In genomic region chr14:122228816-122229551, GRCm38 (mm10) we compare ENCODE assay signal across 10 mouse cellular contexts. TPM values are rescaled to one million over a fixed set of nuclear protein-coding genes. Genes with fewer than 3 reads are reported as not detected.
DNase-seq lines count a peak whose midpoint lies in the region; ATAC-seq lines count a peak whose summit lies in the region.
"Had no signal": no experiment of that assay in that cellular context is flagged by ENCODE, and none has a peak within 500 bp of the region (broad histone marks: within the 10 kb centered on the region; RNA-seq: fewer than 3 reads in every experiment).

No protein-coding gene starts in this region.

- ATAC-seq in heart, embryonic 12.5 days (ENCODE audit: insufficient number of reproducible peaks, low FRiP score) = no peak
- 0 out of 2 replicates have a peak, but pooled peaks have one; percentile 21 for ATAC-seq in hindbrain, embryonic 14.5 days (ENCODE audit: low FRiP score)
- ATAC-seq in neural tube, embryonic 13.5 days (ENCODE audit: low read depth) = no peak
- no peak for ATAC-seq in megakaryocyte, adult 5-6 weeks (ENCODE audit: poor library complexity, severe bottlenecking)

- intact Hi-C loops in heart, postnatal 25 days (cut with DNase I) = loop anchor here (10.0 kb wide), 2 partner anchors 416 to 1086 kb away; no protein-coding TSS in a partner anchor

- peaks cover 58% of the 10 kb centered on the region for H3K27me3 ChIP-seq in heart, embryonic 12.5 days (replicated peaks)
- H3K27me3 ChIP-seq in hindbrain, embryonic 14.5 days (ENCODE audit: control insufficient read depth, insufficient read depth, low read length) = peaks cover 73% of the 10 kb centered on the region
- H3K27me3 ChIP-seq in neural tube, embryonic 13.5 days = peaks cover 72% of the 10 kb centered on the region

- 29% methylated on average over 23 of the region's 23 CpGs for WGBS in heart, embryonic 12.5 days
- 5% methylated on average over 23 of the region's 23 CpGs for WGBS in hindbrain, embryonic 14.5 days
- WGBS in neural tube, embryonic 13.5 days = 5% methylated on average over 23 of the region's 23 CpGs

- DNase-seq in heart, postnatal 25 days (ENCODE audit: low spot score) = no peak
- DNase-seq in cerebellum, postnatal 25 days = peak; percentile 77 to 78
- peak; percentile 58 for DNase-seq in hindbrain, embryonic 14.5 days (ENCODE audit: low spot score)
- no peak for DNase-seq in urinary bladder, postnatal 36 days (ENCODE audit: low spot score in 2 of 2)
- DNase-seq in MN1 (ENCODE audit: low spot score) = no peak
- DNase-seq: adrenal gland, adult 2 months had no signal

- no peak overlapping the region for H3K27ac ChIP-seq in heart, embryonic 12.5 days (ENCODE audit: poor library complexity, severe bottlenecking)
- H3K27ac ChIP-seq in hindbrain, embryonic 14.5 days = peak overlapping the region; percentile 70
- no peak overlapping the region; the same call in 1 of the 2 replicates for H3K27ac ChIP-seq in neural tube, embryonic 13.5 days (replicated peaks)

- H3K4me1 ChIP-seq in heart, embryonic 12.5 days (replicated peaks) = no peaks in the 10 kb centered on the region
- peaks cover 9% of the 10 kb centered on the region; the same call in 1 of the 2 replicates for H3K4me1 ChIP-seq in hindbrain, embryonic 14.5 days (replicated peaks; ENCODE audit: control insufficient read depth, insufficient read depth, low read length)
- H3K4me1 ChIP-seq in neural tube, embryonic 13.5 days (replicated peaks) = peaks cover 36% of the 10 kb centered on the region

- peak overlapping the region; percentile 26 for H3K4me2 ChIP-seq in heart, embryonic 12.5 days
- H3K4me2 ChIP-seq in hindbrain, embryonic 14.5 days (replicated peaks) = peak overlapping the region; percentile 31
- H3K4me2 ChIP-seq in neural tube, embryonic 13.5 days = peak overlapping the region; percentile 31

- H3K9ac ChIP-seq in heart, embryonic 12.5 days = no peak overlapping the region
- no peak overlapping the region for H3K9ac ChIP-seq in hindbrain, embryonic 14.5 days
- H3K9ac ChIP-seq in neural tube, embryonic 13.5 days = no peak overlapping the region

- H3K9me3 ChIP-seq in heart, embryonic 12.5 days (replicated peaks) = no peaks in the 10 kb centered on the region
- H3K9me3 ChIP-seq in hindbrain, embryonic 14.5 days (ENCODE audit: control insufficient read depth, low read length) = no peaks in the 10 kb centered on the region
- no peaks in the 10 kb centered on the region for H3K9me3 ChIP-seq in neural tube, embryonic 13.5 days

- H3K4me3 ChIP-seq in heart, embryonic 12.5 days = no peak overlapping the region
- no peak overlapping the region for H3K4me3 ChIP-seq in hindbrain, embryonic 14.5 days (replicated peaks; ENCODE audit: low read length)
- H3K4me3 ChIP-seq in neural tube, embryonic 13.5 days = no peak overlapping the region
- H3K4me3 ChIP-seq: erythroblast, embryonic 14.5 days had no signal

- H3K36me3 ChIP-seq in heart, embryonic 12.5 days = no peaks in the 10 kb centered on the region
- H3K36me3 ChIP-seq in hindbrain, embryonic 14.5 days (replicated peaks; ENCODE audit: control insufficient read depth, insufficient read depth) = no peaks in the 10 kb centered on the region
- H3K36me3 ChIP-seq in neural tube, embryonic 13.5 days = no peaks in the 10 kb centered on the region

RNA-seq across cellular contexts. Expression of gene Clybl, which starts 47.5 kb away (rescaled TPM):
- polyA plus RNA-seq in heart, embryonic 12.5 days (2016; fragmentation: Nextera tagmentation; extraction: Ambion mirVana) = 70.3 and 72.8 TPM in 2 replicates
- total RNA-seq in heart, postnatal 25 days (2021) = 100 to 1,000 TPM; 113 to 123 TPM
- polyA plus RNA-seq in hindbrain, embryonic 14.5 days (2014; fragmentation: Nextera tagmentation; extraction: Ambion mirVana) = 13.1 and 16.3 TPM in 2 replicates
- 10.2 TPM in 2 replicates for polyA plus RNA-seq in neural tube, embryonic 13.5 days (2015; fragmentation: Nextera tagmentation; extraction: Ambion mirVana)
- 11.1 and 13.1 TPM in 2 replicates for total RNA-seq in megakaryocyte, adult 5-6 weeks (2015)
- 1.7 and 4.8 TPM in 2 replicates for total RNA-seq in megakaryocyte, adult 5-6 weeks (2017)

Comparison
In these comparisons a context has a peak if more than half of its experiments do, and no peak if none do; other contexts are left out.
1. DNase-seq: peak in cerebellum, postnatal 25 days (2 of 2) and hindbrain, embryonic 14.5 days (single experiment); none in heart, postnatal 25 days (single experiment), urinary bladder, postnatal 36 days (0 of 2) and MN1 (single experiment).
2. Peak in every context shown above with its lines, with median percentiles within 50 percentile points of each other: H3K4me2 ChIP-seq.